Mouse (Mus musculus) kidney, embryonic 16.5 days (tissue): ENCODE measurements around the gene Rps19bp1. TPM values are rescaled to one million over a fixed set of nuclear protein-coding genes. Genes with fewer than 3 reads are reported as not detected.

Experiments used
- ATAC-seq: fragments of 200-750 bp; cut with Nextera tagmentation; 2 replicates; pipeline ENCODE4 v1.8.0; 2017; ENCODE audit warnings: moderate TSS enrichment; ENCODE audit not compliant: low FRiP score, low TSS enrichment
- H3K27ac ChIP-seq: fragments of 300-500 bp; sonication (generic); 2 replicates; pipeline ENCODE4 v1.5.1; 2014; ENCODE audit warnings: low read length
- H3K27me3 ChIP-seq: fragments of 300-500 bp; sonication (generic); 2 replicates; pipeline ENCODE4 v1.6.1; 2014; ENCODE audit warnings: low read length, control low read depth, mixed read lengths; ENCODE audit not compliant: insufficient read depth
- H3K36me3 ChIP-seq: fragments of 300-500 bp; sonication (generic); 2 replicates; pipeline ENCODE4 v1.6.1; 2014; ENCODE audit warnings: low read length, control low read depth, mixed read lengths; ENCODE audit not compliant: insufficient read depth
- H3K4me1 ChIP-seq: fragments of 300-500 bp; sonication (generic); 2 replicates; pipeline ENCODE4 v1.6.1; 2014; ENCODE audit warnings: low read length, control low read depth, mixed read lengths; ENCODE audit not compliant: insufficient read depth
- H3K4me2 ChIP-seq: fragments of 300-500 bp; sonication (generic); replicated peaks from 2 replicates; pipeline ENCODE4 v1.6.1; 2014; ENCODE audit warnings: low read depth, low read length
- H3K4me3 ChIP-seq: fragments of 300-500 bp; sonication (generic); 2 replicates; pipeline ENCODE4 v1.5.1; 2014; ENCODE audit warnings: mild to moderate bottlenecking, low read length
- H3K9ac ChIP-seq: fragments of 300-500 bp; sonication (generic); replicated peaks from 2 replicates; pipeline ENCODE4 v1.6.1; 2014; ENCODE audit warnings: low read length
- H3K9me3 ChIP-seq: fragments of 300-500 bp; sonication (generic); 2 replicates; pipeline ENCODE4 v1.6.1; 2016; ENCODE audit warnings: low read length, control low read depth
- WGBS: fragments of 180-500 bp; shearing (Covaris S2); extraction: QIAGEN DNeasy Blood & Tissue Kit; methylation state at CpG from one replicate; pipeline ENCODE4 v1.1.7; 2014; 5-methylcytosine and 5-hydroxymethylcytosine counted together
- polyA plus RNA-seq: library from polyadenylated mRNA; unstranded; fragments of >200 nt; fragmentation: Nextera tagmentation; extraction: Ambion mirVana; gene quantifications from 2 replicates; pipeline ENCODE4 v1.2.1, GENCODE M21; 2015

Rps19bp1 gene
- polyA plus RNA-seq, 1 experiment from 2014 or later, result 50.8 TPM

- H3K9ac ChIP-seq, result no peak overlapping the region
- no peaks in the 10 kb centered on the region for H3K9me3 ChIP-seq
- H3K4me1 ChIP-seq, result no peaks in the 10 kb centered on the region
- no peak for ATAC-seq
- no peaks in the 10 kb centered on the region for H3K36me3 ChIP-seq
- H3K27me3 ChIP-seq, result peaks cover 4% of the 10 kb centered on the region
- H3K4me2 ChIP-seq, result no peak overlapping the region
- H3K27ac ChIP-seq, result no peak overlapping the region
- WGBS, result 86% methylated on average over 2 of the region's 2 CpGs
- no peak overlapping the region for H3K4me3 ChIP-seq
Observed at GRCm38 (mm10) chr15:80279053-80279452, 14.9 kb upstream of the Rps19bp1 start.

- Histone ChIP-seq H3K4me3 (no peak overlapping the region), H3K4me2 (no peak overlapping the region), H3K36me3 (no peaks in the 10 kb centered on the region), H3K27me3 (no peaks in the 10 kb centered on the region; the same call in 1 of the 2 replicates), H3K9ac (no peak overlapping the region), H3K4me1 (no peaks in the 10 kb centered on the region), H3K9me3 (no peaks in the 10 kb centered on the region), H3K27ac (no peak overlapping the region)
- no peak for ATAC-seq
- 79% methylated on average over 5 of the region's 5 CpGs for WGBS
Observed at GRCm38 (mm10) chr15:80278121-80278759, 14.1 kb upstream of the Rps19bp1 start.

GRCm38 (mm10) chr15:80277625-80278024 is 13.5 kb upstream of the Rps19bp1 start:
- H3K36me3 ChIP-seq, result no peaks in the 10 kb centered on the region
- H3K4me3 ChIP-seq, result no peak overlapping the region
- no peaks in the 10 kb centered on the region; the same call in 1 of the 2 replicates for H3K27me3 ChIP-seq
- H3K9ac ChIP-seq, result no peak overlapping the region
- ATAC-seq, result no peak
- WGBS, result 3% methylated on average over 6 of the region's 6 CpGs
- no peak overlapping the region for H3K4me2 ChIP-seq
- no peaks in the 10 kb centered on the region for H3K9me3 ChIP-seq
- no peaks in the 10 kb centered on the region for H3K4me1 ChIP-seq
- no peak overlapping the region for H3K27ac ChIP-seq

- H3K4me2 ChIP-seq, result no peak overlapping the region
- H3K36me3 ChIP-seq, result no peaks in the 10 kb centered on the region
- H3K27me3 ChIP-seq, result no peaks in the 10 kb centered on the region
- no peak for ATAC-seq
- H3K27ac ChIP-seq, result no peak overlapping the region
- no peak overlapping the region for H3K4me3 ChIP-seq
- H3K9ac ChIP-seq, result no peak overlapping the region
- 43% methylated on average over 9 of the region's 9 CpGs for WGBS
- H3K9me3 ChIP-seq, result no peaks in the 10 kb centered on the region
- H3K4me1 ChIP-seq, result no peaks in the 10 kb centered on the region
Observed at GRCm38 (mm10) chr15:80277107-80277506, 13.0 kb upstream of the Rps19bp1 start.

GRCm38 (mm10) chr15:80271858-80272396 is 7.8 kb upstream of the Rps19bp1 start:
- Histone ChIP-seq H3K36me3 (no peaks in the 10 kb centered on the region), H3K9ac (no peak overlapping the region), H3K27ac (no peak overlapping the region), H3K4me2 (no peak overlapping the region), H3K27me3 (no peaks in the 10 kb centered on the region), H3K9me3 (peaks cover 8% of the 10 kb centered on the region; the same call in 1 of the 2 replicates), H3K4me1 (no peaks in the 10 kb centered on the region), H3K4me3 (no peak overlapping the region)
- 88% methylated on average over 3 of the region's 3 CpGs for whole genome bisulfite sequencing
- ATAC-seq, result no peak

- Histone ChIP-seq H3K4me3 (no peak overlapping the region), H3K27me3 (no peaks in the 10 kb centered on the region), H3K36me3 (0 out of 2 replicates have a peak, but pooled peaks cover 6% of the 10 kb centered on the region), H3K4me2 (no peak overlapping the region), H3K9me3 (peaks cover 8% of the 10 kb centered on the region; the same call in 1 of the 2 replicates), H3K27ac (no peak overlapping the region), H3K9ac (no peak overlapping the region), H3K4me1 (peaks cover 12% of the 10 kb centered on the region)
- 0% methylated on average over 2 of the region's 2 CpGs for WGBS
- no peak; the same call in 1 of the 2 replicates for ATAC-seq
Observed at GRCm38 (mm10) chr15:80266281-80266680, 2.2 kb upstream of the Rps19bp1 start.

- Histone ChIP-seq H3K9ac (no peak overlapping the region), H3K27ac (no peak overlapping the region), H3K4me1 (peaks cover 25% of the 10 kb centered on the region), H3K4me3 (no peak overlapping the region), H3K4me2 (no peak overlapping the region), H3K27me3 (no peaks in the 10 kb centered on the region), H3K9me3 (no peaks in the 10 kb centered on the region), H3K36me3 (peaks cover 29% of the 10 kb centered on the region)
- 75% methylated on average over 7 of the region's 7 CpGs for WGBS
- no peak for ATAC-seq
Observed at GRCm38 (mm10) chr15:80261100-80261499, 3.0 kb downstream of the Rps19bp1 start.

GRCm38 (mm10) chr15:80260677-80261076 is 3.4 kb downstream of the Rps19bp1 start:
- H3K9me3 ChIP-seq, result no peaks in the 10 kb centered on the region
- H3K27me3 ChIP-seq, result no peaks in the 10 kb centered on the region
- peaks cover 25% of the 10 kb centered on the region for H3K4me1 ChIP-seq
- 8% methylated on average over 3 of the region's 3 CpGs for WGBS
- no peak overlapping the region for H3K4me3 ChIP-seq
- peaks cover 31% of the 10 kb centered on the region for H3K36me3 ChIP-seq
- H3K9ac ChIP-seq, result no peak overlapping the region
- no peak for ATAC-seq
- H3K4me2 ChIP-seq, result no peak overlapping the region
- H3K27ac ChIP-seq, result no peak overlapping the region

- Histone ChIP-seq H3K27ac (no peak overlapping the region), H3K9me3 (no peaks in the 10 kb centered on the region), H3K4me1 (peaks cover 25% of the 10 kb centered on the region), H3K36me3 (peaks cover 31% of the 10 kb centered on the region), H3K4me2 (no peak overlapping the region), H3K9ac (no peak overlapping the region), H3K4me3 (no peak overlapping the region), H3K27me3 (no peaks in the 10 kb centered on the region)
- 80% methylated on average over 8 of the region's 8 CpGs for WGBS
- ATAC-seq, result no peak
Observed at GRCm38 (mm10) chr15:80259406-80260045, 4.6 kb downstream of the Rps19bp1 start.
